Mouse (Mus musculus) MEL (cell line): ENCODE measurements around the gene Galnt6.

Experiments used
- CTCF ChIP-seq, 3 experiments: IDR thresholded peaks in 2 of 3; conservative IDR thresholded peaks in 1 of 3; 2 replicates each; pipeline ENCODE4 v1.5.1; 2011 to 2012; ENCODE audit warnings: low read length in 3 of 3, low read depth in 2 of 3, mild to moderate bottlenecking in 2 of 3, improper control_type of control experiment in 1 of 3, inconsistent platforms in 1 of 3, mixed read lengths in 1 of 3, moderate library complexity in 1 of 3; ENCODE audit not compliant: control insufficient read depth in 1 of 3, insufficient read depth in 1 of 3, poor library complexity in 1 of 3, severe bottlenecking in 1 of 3
- EP300 ChIP-seq, 2 experiments: IDR thresholded peaks; 2 replicates each; pipeline ENCODE4 v1.6.1; 2011; ENCODE audit warnings: improper control_type of control experiment in 2 of 2, low read length in 2 of 2, low read depth in 1 of 2, mild to moderate bottlenecking in 1 of 2
- ETS1 ChIP-seq: IDR thresholded peaks from 2 replicates; pipeline ENCODE4 v1.6.1; 2012; ENCODE audit warnings: low read depth, mild to moderate bottlenecking, inconsistent platforms, low read length, improper control_type of control experiment, moderate library complexity
- HCFC1 ChIP-seq: IDR thresholded peaks from 2 replicates; pipeline ENCODE4 v1.6.1; 2012; ENCODE audit warnings: low read depth, mild to moderate bottlenecking, inconsistent platforms, low read length, improper control_type of control experiment, moderate library complexity
- KAT2A ChIP-seq: conservative IDR thresholded peaks from 2 replicates; pipeline ENCODE4 v1.6.1; 2012; ENCODE audit warnings: low read depth, low read length, improper control_type of control experiment, inconsistent platforms
- MYC ChIP-seq: IDR thresholded peaks from 2 replicates; pipeline ENCODE4 v1.6.1; 2011; ENCODE audit warnings: low read depth, mild to moderate bottlenecking, low read length, improper control_type of control experiment, moderate library complexity
- POLR2A ChIP-seq, 2 experiments: IDR thresholded peaks; 2 replicates each; pipeline ENCODE4 v1.6.1; 2011 to 2012; ENCODE audit warnings: low read length in 2 of 2, mild to moderate bottlenecking in 2 of 2, control low read depth in 1 of 2, improper control_type of control experiment in 1 of 2, low read depth in 1 of 2, moderate library complexity in 1 of 2; ENCODE audit not compliant: control insufficient read depth in 1 of 2, insufficient read depth in 1 of 2, poor library complexity in 1 of 2
- POLR2AphosphoS5 ChIP-seq: IDR thresholded peaks from 2 replicates; pipeline ENCODE4 v1.6.1; 2012; ENCODE audit warnings: low read depth, borderline replicate concordance, mild to moderate bottlenecking, inconsistent platforms, low read length, moderate library complexity, mixed read lengths

DNA sequence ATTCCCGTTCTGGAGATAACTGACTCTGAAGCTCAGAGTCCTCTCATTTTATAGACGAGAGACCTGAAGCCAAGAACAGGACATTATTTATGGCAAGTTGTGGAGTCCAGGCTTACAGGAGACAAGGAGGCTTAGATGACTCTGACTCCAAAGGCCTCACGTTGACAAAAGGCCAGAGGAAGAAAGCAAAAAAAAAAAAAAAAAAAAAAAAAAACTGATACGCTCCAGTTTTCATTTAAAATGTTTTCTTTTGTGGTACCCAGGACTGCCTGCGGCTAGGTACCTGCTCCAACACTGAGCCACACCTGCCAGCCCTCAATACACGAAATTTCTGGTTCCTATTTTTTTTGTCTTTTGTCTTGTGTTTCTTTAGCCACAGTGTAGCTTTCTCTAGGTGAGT lies 61.8 kb downstream of the Galnt6 start:
- TF ChIP-seq POLR2A (IDR thresholded peaks at IDR 0.05; ENCODE audit: control insufficient read depth in 1 of 2, insufficient read depth in 1 of 2, low read depth in 1 of 2, low read length in 2 of 2, poor library complexity in 1 of 2) = no peak
- TF ChIP-seq POLR2AphosphoS5 = no peak
- TF ChIP-seq CTCF (IDR thresholded peaks at IDR 0.05 in 2 of 3, conservative IDR thresholded peaks at IDR 0.05 in 1 of 3; ENCODE audit: control insufficient read depth in 1 of 3, insufficient read depth in 1 of 3, low read depth in 2 of 3, low read length in 3 of 3, poor library complexity in 1 of 3, severe bottlenecking in 1 of 3) = no peak
- TF ChIP-seq KAT2A = no peak
- TF ChIP-seq ETS1 = no peak
- TF ChIP-seq EP300 (IDR thresholded peaks at IDR 0.05; ENCODE audit: low read depth in 1 of 2, low read length in 2 of 2) = no peak
- no peak for TF ChIP-seq MYC
- no peak for TF ChIP-seq HCFC1
